Mouse (Mus musculus) liver, postnatal 0 days (tissue): Measurements from ENCODE around the gene Mrs2.

Experiments
- CTCF ChIP-seq: sonication (generic); IDR thresholded peaks from 2 replicates; pipeline ENCODE4 v1.5.1; 2016; ENCODE audit warnings: antibody characterized with exemption, low read depth
- EP300 ChIP-seq: IDR thresholded peaks from 2 replicates; pipeline ENCODE4 v1.6.1; 2016; ENCODE audit warnings: antibody characterized with exemption, low read depth, mild to moderate bottlenecking

DNA sequence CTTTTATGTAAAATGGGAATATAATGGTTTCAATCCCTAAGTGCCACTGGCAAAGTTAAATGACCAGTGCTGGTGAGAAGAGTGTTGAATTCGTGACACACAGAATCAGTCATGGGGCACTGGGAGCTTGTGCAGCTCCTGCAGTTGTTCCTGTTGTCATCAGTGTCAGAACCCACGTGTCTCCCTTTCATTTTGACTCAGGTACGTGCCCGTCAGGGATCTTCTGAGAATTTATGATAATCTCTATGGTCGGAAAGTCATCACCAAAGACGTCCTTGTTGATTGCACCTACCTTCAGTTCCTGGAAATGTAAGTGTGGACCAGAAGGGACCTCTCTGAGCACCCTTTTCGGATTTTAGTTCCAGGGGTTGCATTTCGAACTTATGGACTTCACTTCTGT lies 58.1 kb downstream of the Mrs2 start:
- TF ChIP-seq CTCF (no peak), EP300 (no peak)
